Mouse (Mus musculus) liver, embryonic 16.5 days (tissue): Measurements from ENCODE around the gene Sel1l. TPM values are rescaled to one million over a fixed set of nuclear protein-coding genes. Genes with fewer than 3 reads are reported as not detected.
"Not testable (repeated sequence)": the region's sequence is repeated elsewhere in the genome, so short reads cannot be mapped to it uniquely, and the experiment has no call there.

Experiments
- ATAC-seq: fragments of 200-750 bp; cut with Nextera tagmentation; 2 replicates; pipeline ENCODE4 v1.8.0; 2017; ENCODE audit warnings: low read depth, mild to moderate bottlenecking, moderate number of reproducible peaks, moderate library complexity
- H3K27ac ChIP-seq: fragments of 300-500 bp; sonication (generic); 2 replicates; pipeline ENCODE4 v1.5.1; 2014; ENCODE audit warnings: mild to moderate bottlenecking, low read length
- H3K27me3 ChIP-seq: fragments of 300-500 bp; sonication (generic); 2 replicates; pipeline ENCODE4 v1.6.1; 2014; ENCODE audit warnings: low read depth, low read length, mixed read lengths; ENCODE audit not compliant: control insufficient read depth, insufficient read depth
- H3K36me3 ChIP-seq: fragments of 300-500 bp; sonication (generic); 2 replicates; pipeline ENCODE4 v1.6.1; 2014; ENCODE audit warnings: mild to moderate bottlenecking; ENCODE audit not compliant: control insufficient read depth, insufficient read depth
- H3K4me1 ChIP-seq: fragments of 300-500 bp; sonication (generic); 2 replicates; pipeline ENCODE4 v1.6.1; 2014; ENCODE audit warnings: low read depth, low read length, mixed read lengths; ENCODE audit not compliant: control insufficient read depth
- H3K4me2 ChIP-seq: fragments of 300-500 bp; sonication (generic); 2 replicates; pipeline ENCODE4 v1.6.1; 2014; ENCODE audit warnings: low read depth, low read length, mixed read lengths
- H3K4me3 ChIP-seq: fragments of 300-500 bp; sonication (generic); 2 replicates; pipeline ENCODE4 v1.5.1; 2014; ENCODE audit warnings: low read depth, mild to moderate bottlenecking, low read length
- H3K9ac ChIP-seq: fragments of 300-500 bp; sonication (generic); 2 replicates; pipeline ENCODE4 v1.6.1; 2014; ENCODE audit warnings: low read depth, low read length
- H3K9me3 ChIP-seq: fragments of 300-500 bp; sonication (generic); replicated peaks from 2 replicates; pipeline ENCODE4 v1.6.1; 2016; ENCODE audit warnings: low read length; ENCODE audit not compliant: control insufficient read depth
- WGBS: fragments of 180-500 bp; shearing (Covaris S2); extraction: QIAGEN DNeasy Blood & Tissue Kit; methylation state at CpG from one replicate; pipeline ENCODE4 v1.1.7; 2014; ENCODE audit not compliant: insufficient replicate concordance; 5-methylcytosine and 5-hydroxymethylcytosine counted together
- polyA plus RNA-seq: library from polyadenylated mRNA; unstranded; fragments of >200 nt; fragmentation: Nextera tagmentation; extraction: Ambion mirVana; gene quantifications from 2 replicates; pipeline ENCODE4 v1.2.1, GENCODE M21; 2015

Gene Sel1l
- polyA plus RNA-seq, 1 experiment from 2014 or later = 43.8 TPM

- Histone ChIP-seq H3K4me1 (no peaks in the 10 kb centered on the region), H3K4me2 (no peak overlapping the region), H3K4me3 (no peak overlapping the region), H3K9me3 (no peaks in the 10 kb centered on the region), H3K9ac (no peak overlapping the region), H3K27ac (no peak overlapping the region), H3K27me3 (no peaks in the 10 kb centered on the region), H3K36me3 (no peaks in the 10 kb centered on the region)
- ATAC-seq = no peak
- 62% methylated on average over 8 of the region's 8 CpGs for WGBS
These were observed 55.7 kb downstream of the Sel1l start for GRCm38 (mm10) chr12:91793266-91793665.

- no peak for ATAC-seq
- Histone ChIP-seq H3K4me3 (no peak overlapping the region), H3K27me3 (no peaks in the 10 kb centered on the region), H3K9ac (no peak overlapping the region), H3K9me3 (no peaks in the 10 kb centered on the region), H3K27ac (no peak overlapping the region), H3K4me2 (no peak overlapping the region), H3K36me3 (no peaks in the 10 kb centered on the region), H3K4me1 (no peaks in the 10 kb centered on the region)
- WGBS = 21% methylated on average over 4 of the region's 4 CpGs
These were observed 57.1 kb downstream of the Sel1l start for GRCm38 (mm10) chr12:91791822-91792221.

- Histone ChIP-seq H3K27me3 (no peaks in the 10 kb centered on the region; the same call in 1 of the 2 replicates), H3K36me3 (no peaks in the 10 kb centered on the region), H3K4me2 (no peak overlapping the region), H3K27ac (no peak overlapping the region), H3K9ac (no peak overlapping the region), H3K9me3 (no peaks in the 10 kb centered on the region), H3K4me3 (no peak overlapping the region), H3K4me1 (no peaks in the 10 kb centered on the region)
- ATAC-seq = peak; percentile 32; the same call in 1 of the 2 replicates
- 49% methylated on average over 6 of the region's 6 CpGs for WGBS
These were observed 59.2 kb downstream of the Sel1l start for GRCm38 (mm10) chr12:91789801-91790200.

DNA sequence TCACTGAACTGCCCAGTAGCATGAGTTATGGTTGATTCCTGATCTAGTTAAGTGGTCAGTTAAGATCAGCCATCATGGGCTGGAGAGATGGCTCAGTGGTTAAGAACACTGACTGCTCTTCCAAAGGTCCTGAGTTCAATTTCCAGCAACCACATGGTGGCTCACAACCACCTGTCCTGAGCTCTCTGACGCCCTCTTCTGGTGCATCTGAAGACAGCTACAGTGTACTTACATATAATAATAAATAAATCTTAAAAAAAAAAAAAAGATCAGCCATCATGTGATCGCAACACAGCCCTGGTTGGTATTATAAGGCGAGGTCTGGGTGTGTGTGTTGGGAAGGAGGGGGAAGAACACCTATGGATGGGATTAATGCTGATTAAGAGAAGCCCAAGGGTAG, 60.5 kb downstream of the Sel1l start:
- not testable (repeated sequence) for H3K36me3 ChIP-seq, H3K4me2 ChIP-seq, H3K4me1 ChIP-seq, H3K27me3 ChIP-seq, H3K4me3 ChIP-seq, ATAC-seq, H3K9me3 ChIP-seq, H3K27ac ChIP-seq, H3K9ac ChIP-seq
- 62% methylated on average over 3 of the region's 3 CpGs for WGBS

DNA sequence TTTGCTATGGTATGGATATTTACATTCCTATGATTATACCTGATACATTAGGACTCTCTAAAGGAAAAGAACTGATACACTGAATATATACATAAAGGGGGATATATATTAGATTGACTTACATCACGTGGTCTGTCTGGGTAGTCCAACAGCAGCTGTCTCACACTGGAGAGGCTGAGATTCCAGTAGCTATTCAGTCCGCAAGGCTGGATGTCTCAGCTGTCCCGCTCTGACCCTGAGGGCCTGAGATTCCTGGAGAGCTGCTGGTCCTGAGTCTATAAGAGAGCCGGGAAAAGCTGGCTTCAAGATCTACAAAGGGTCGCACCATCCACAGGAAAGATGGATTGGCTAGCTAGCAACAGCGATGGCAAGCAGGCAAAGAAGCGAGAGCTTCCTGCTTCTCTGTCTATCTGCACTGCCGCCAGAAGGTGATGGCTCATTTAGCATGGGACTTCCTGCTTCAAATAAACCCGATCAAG, 61.0 kb downstream of the Sel1l start, which contains the start of gene Ston2:
Ston2 (minus strand) TSS at position 429 of the 479 bp plus-strand sequence.
- no peak for ATAC-seq
- WGBS = 71% methylated on average over 9 of the region's 9 CpGs
- H3K9me3 ChIP-seq = no peaks in the 10 kb centered on the region

GRCm38 (mm10) chr12:91786355-91786754, 62.6 kb downstream of the Sel1l start:
- Histone ChIP-seq H3K4me3 (no peak overlapping the region), H3K4me2 (no peak overlapping the region), H3K4me1 (no peaks in the 10 kb centered on the region), H3K9me3 (no peaks in the 10 kb centered on the region), H3K36me3 (no peaks in the 10 kb centered on the region), H3K9ac (no peak overlapping the region), H3K27ac (no peak overlapping the region), H3K27me3 (no peaks in the 10 kb centered on the region; the same call in 1 of the 2 replicates)
- WGBS = 43% methylated on average over 10 of the region's 10 CpGs
- no peak for ATAC-seq

More for the DNA sequence above, 61.0 kb downstream of the Sel1l start, which contains the start of gene Ston2:
- no peaks in the 10 kb centered on the region for H3K36me3 ChIP-seq
- no peaks in the 10 kb centered on the region for H3K4me1 ChIP-seq
- H3K9ac ChIP-seq = no peak within 1 kb of the TSS
- H3K4me3 ChIP-seq = no peak within 1 kb of the TSS
- no peak within 1 kb of the TSS for H3K4me2 ChIP-seq
- no peak within 1 kb of the TSS for H3K27ac ChIP-seq
- H3K27me3 ChIP-seq = no peaks in the 10 kb centered on the region; the same call in 1 of the 2 replicates

GRCm38 (mm10) chr12:91781432-91781831, 67.5 kb downstream of the Sel1l start:
- H3K4me1 ChIP-seq = peaks cover 3% of the 10 kb centered on the region; the same call in 1 of the 2 replicates
- no peak overlapping the region for H3K9ac ChIP-seq
- H3K4me3 ChIP-seq = no peak overlapping the region
- peaks cover 7% of the 10 kb centered on the region for H3K27me3 ChIP-seq
- H3K4me2 ChIP-seq = no peak overlapping the region
- H3K36me3 ChIP-seq = no peaks in the 10 kb centered on the region
- 74% methylated on average over 5 of the region's 5 CpGs for WGBS
- no peak for ATAC-seq
- H3K27ac ChIP-seq = no peak overlapping the region
- no peaks in the 10 kb centered on the region for H3K9me3 ChIP-seq

DNA sequence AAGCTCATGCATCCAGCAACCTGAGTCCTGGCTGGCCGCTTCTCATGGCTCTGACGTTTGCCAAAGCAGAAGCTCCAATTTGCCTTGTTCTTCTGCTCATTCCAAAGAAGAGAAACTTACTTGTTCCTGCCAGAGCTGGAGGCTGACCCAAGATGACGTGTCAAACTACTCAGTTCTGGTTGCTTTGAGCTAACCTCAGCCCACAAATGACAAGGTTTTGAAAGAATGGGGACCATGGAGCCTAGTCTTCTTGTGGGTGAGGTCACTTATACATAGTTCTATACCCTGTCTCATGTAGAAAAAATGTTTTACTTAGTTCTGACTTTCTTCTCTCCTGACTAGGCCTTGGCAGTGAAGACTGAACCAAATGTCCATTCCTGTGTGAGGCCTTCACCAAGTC, 68.4 kb downstream of the Sel1l start:
- peaks cover 3% of the 10 kb centered on the region; the same call in 1 of the 2 replicates for H3K4me1 ChIP-seq
- no peak overlapping the region for H3K27ac ChIP-seq
- H3K36me3 ChIP-seq = no peaks in the 10 kb centered on the region
- ATAC-seq = no peak
- peaks cover 7% of the 10 kb centered on the region for H3K27me3 ChIP-seq
- H3K9ac ChIP-seq = no peak overlapping the region
- no peaks in the 10 kb centered on the region for H3K9me3 ChIP-seq
- 75% methylated on average over 3 of the region's 3 CpGs for WGBS
- no peak overlapping the region for H3K4me2 ChIP-seq
- no peak overlapping the region for H3K4me3 ChIP-seq

- WGBS = under 1% methylated on average over 35 of the region's 35 CpGs
- peak overlapping the region; percentile 73 for H3K4me3 ChIP-seq
These were observed 70.0 kb downstream of the Sel1l start for GRCm38 (mm10) chr12:91779004-91779365.

More at GRCm38 (mm10) chr12:91779004-91779365, 70.0 kb downstream of the Sel1l start:
- Histone ChIP-seq H3K4me1 (peaks cover 3% of the 10 kb centered on the region; the same call in 1 of the 2 replicates), H3K27me3 (peaks cover 7% of the 10 kb centered on the region), H3K36me3 (no peaks in the 10 kb centered on the region), H3K27ac (no peak overlapping the region; the same call in 1 of the 2 replicates), H3K9me3 (no peaks in the 10 kb centered on the region), H3K9ac (peak overlapping the region; percentile 66), H3K4me2 (peak overlapping the region; percentile 92)
- peak; percentile 93 for ATAC-seq
